Comparison of ENCODE assay signal across 10 mouse cellular contexts in the genomic region with DNA sequence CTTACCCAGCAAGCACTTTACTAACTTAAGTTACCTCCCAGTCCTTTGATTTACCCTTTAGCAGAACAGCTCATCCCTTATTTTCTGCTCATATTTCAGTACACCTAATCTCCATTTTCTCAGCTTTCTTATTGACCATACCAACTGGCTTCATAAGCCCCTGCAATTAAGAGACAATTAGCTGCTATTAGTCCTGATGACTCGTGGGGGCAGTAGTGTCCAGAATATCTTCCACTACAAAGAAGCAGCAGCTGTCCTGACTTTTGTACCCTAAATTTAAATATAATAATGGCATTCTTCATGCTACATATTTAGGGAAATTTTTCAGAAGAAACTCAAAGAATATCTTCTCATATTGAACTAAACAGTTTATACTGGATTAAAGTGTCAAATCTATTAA. TPM values are rescaled to one million over a fixed set of nuclear protein-coding genes. Genes with fewer than 3 reads are reported as not detected.
DNase-seq lines count a peak whose midpoint lies in the region; ATAC-seq and TF ChIP-seq lines count a peak whose summit lies in the region.
"Had no signal": no experiment of that assay in that cellular context is flagged by ENCODE, and none has a peak within 500 bp of the region (broad histone marks: within the 10 kb centered on the region; RNA-seq: fewer than 3 reads in every experiment).

No protein-coding gene starts in this region.

- TF ChIP-seq CTCF in MEL (IDR thresholded peaks at IDR 0.05 in 2 of 3, conservative IDR thresholded peaks at IDR 0.05 in 1 of 3; ENCODE audit: control insufficient read depth in 1 of 3, insufficient read depth in 1 of 3, low read depth in 2 of 3, low read length in 3 of 3, poor library complexity in 1 of 3, severe bottlenecking in 1 of 3): peak in 2 of 3 experiments; percentile 27 to 70; a peak in 3 of 6 replicates

- 24% methylated on average over 1 of the region's 1 CpGs for WGBS in kidney, embryonic 16.5 days

- no peak overlapping the region for H3K27ac ChIP-seq in kidney, embryonic 16.5 days (ENCODE audit: low read length)
- H3K27ac ChIP-seq in MEL (ENCODE audit: control insufficient read depth, low read depth, low read length): no peak overlapping the region
- H3K27ac ChIP-seq: heart, embryonic 10.5 days; limb, embryonic 15.5 days had no signal

- peak; percentile 77 for TF ChIP-seq RAD21 in MEL (IDR thresholded peaks at IDR 0.05; ENCODE audit: low read depth, low read length)

- no peaks in the 10 kb centered on the region for H3K79me2 ChIP-seq in MEL (ENCODE audit: control insufficient read depth, insufficient read depth, low read length, poor library complexity)

- TF ChIP-seq POLR2A in MEL (IDR thresholded peaks at IDR 0.05; ENCODE audit: control insufficient read depth in 1 of 2, insufficient read depth in 1 of 2, low read depth in 1 of 2, low read length in 2 of 2, poor library complexity in 1 of 2): no peak

- ATAC-seq in kidney, embryonic 16.5 days (ENCODE audit: low FRiP score, low TSS enrichment): no peak; the same call in 1 of the 2 replicates
- no peak for ATAC-seq in erythroblast, adult 5-6 weeks (replicated peaks; ENCODE audit: low FRiP score, poor library complexity, severe bottlenecking)

- H3K4me1 ChIP-seq in kidney, embryonic 16.5 days (ENCODE audit: insufficient read depth, low read length): no peaks in the 10 kb centered on the region
- H3K4me1 ChIP-seq in MEL (ENCODE audit: control insufficient read depth in 1 of 2, insufficient read depth in 2 of 2, low read length in 2 of 2): no peaks in the 10 kb centered on the region
- H3K4me1 ChIP-seq: heart, embryonic 10.5 days; limb, embryonic 15.5 days had no signal

- TF ChIP-seq EP300 in MEL (IDR thresholded peaks at IDR 0.05; ENCODE audit: low read depth in 1 of 2, low read length in 2 of 2): no peak

- H3K9ac ChIP-seq in kidney, embryonic 16.5 days (replicated peaks; ENCODE audit: low read length): no peak overlapping the region
- H3K9ac ChIP-seq in MEL (ENCODE audit: control insufficient read depth, low read depth, low read length, poor library complexity, severe bottlenecking): no peak overlapping the region
- H3K9ac ChIP-seq: limb, embryonic 15.5 days had no signal

- H3K36me3 ChIP-seq in kidney, embryonic 16.5 days (ENCODE audit: insufficient read depth, low read length): no peaks in the 10 kb centered on the region
- no peaks in the 10 kb centered on the region for H3K36me3 ChIP-seq in MEL (ENCODE audit: control insufficient read depth in 1 of 2, insufficient read depth in 2 of 2, low read length in 2 of 2)
- H3K36me3 ChIP-seq: heart, embryonic 10.5 days; limb, embryonic 15.5 days had no signal

- H3K4me2 ChIP-seq in kidney, embryonic 16.5 days (replicated peaks; ENCODE audit: low read depth, low read length): no peak overlapping the region
- H3K4me2 ChIP-seq: limb, embryonic 15.5 days had no signal

- no peak overlapping the region for H3K4me3 ChIP-seq in kidney, embryonic 16.5 days (ENCODE audit: low read length)
- no peak overlapping the region for H3K4me3 ChIP-seq in MEL (ENCODE audit: control insufficient read depth in 1 of 2, insufficient read depth in 1 of 2, low read depth in 2 of 2, low read length in 2 of 2)
- H3K4me3 ChIP-seq: heart, embryonic 10.5 days; limb, embryonic 15.5 days had no signal

- no peaks in the 10 kb centered on the region for H3K9me3 ChIP-seq in kidney, embryonic 16.5 days (ENCODE audit: low read length)
- no peaks in the 10 kb centered on the region for H3K9me3 ChIP-seq in MEL (replicated peaks; ENCODE audit: insufficient read depth, low read length)
- H3K9me3 ChIP-seq: heart, embryonic 10.5 days; limb, embryonic 15.5 days had no signal

- no peaks in the 10 kb centered on the region for H3K27me3 ChIP-seq in kidney, embryonic 16.5 days (ENCODE audit: insufficient read depth, low read length)
- no peaks in the 10 kb centered on the region for H3K27me3 ChIP-seq in MEL (ENCODE audit: control insufficient read depth in 1 of 2, insufficient read depth in 2 of 2, low read length in 2 of 2)
- H3K27me3 ChIP-seq: limb, embryonic 15.5 days had no signal

- DNase-seq in embryo, embryonic 10.5 days (ENCODE audit: low spot score): peak; percentile 3
- DNase-seq in embryo, embryonic 11 days: no peak
- DNase-seq in kidney, postnatal 10 days: peak; percentile 36
- peak; percentile 53 for DNase-seq in MEL (ENCODE audit: low read depth, low spot score)
- peak; percentile 24 for DNase-seq in lung, postnatal 10 days
- no peak for DNase-seq in spleen, adult 18-20 months

TF ChIP-seq in MEL, 35 proteins besides CTCF, POLR2A, EP300 and RAD21:
- TF ChIP-seq GATA1 (IDR thresholded peaks at IDR 0.05; ENCODE audit: low read depth, low read length): no peak
- TF ChIP-seq ZC3H11A (IDR thresholded peaks at IDR 0.05; ENCODE audit: low read depth, low read length): peak; percentile 53
- peak; percentile 66 for TF ChIP-seq SMC3 (IDR thresholded peaks at IDR 0.05; ENCODE audit: low read depth, low read length)
- TF ChIP-seq USF1 (IDR thresholded peaks at IDR 0.05; ENCODE audit: low read depth, low read length): no peak
- TF ChIP-seq CHD1 (IDR thresholded peaks at IDR 0.05; ENCODE audit: low read depth, low read length): no peak

RNA-seq across cellular contexts. Expression of a gene that starts 24.8 kb away (rescaled TPM):
- 58.6 and 62.0 TPM in 2 replicates for polyA plus RNA-seq in kidney, embryonic 16.5 days (2015; fragmentation: Nextera tagmentation; extraction: Ambion mirVana)
- not detected in 2 replicates for total RNA-seq in MEL (2012; rRNA removed)
- polyA plus RNA-seq in MEL (2012; ENCODE audit: insufficient read depth in 1 of 2, insufficient read length in 2 of 2, low read depth in 1 of 2, low replicate concordance in 2 of 2, missing spikeins in 1 of 2): not detected
- total RNA-seq in erythroblast, adult 5-6 weeks (2015; ENCODE audit: low replicate concordance): 0.21 TPM in 1 of 2 replicates, not detected in the other
- total RNA-seq in erythroblast, adult 5-6 weeks (2017; ENCODE audit: low replicate concordance): 0.17 and 0.42 TPM in 2 replicates

Comparison
In these comparisons a context has a peak if more than half of its experiments do, and no peak if none do; other contexts are left out.
1. DNase-seq: peak in embryo, embryonic 10.5 days (single experiment), kidney, postnatal 10 days (single experiment), MEL (single experiment) and lung, postnatal 10 days (single experiment); none in embryo, embryonic 11 days (single experiment) and spleen, adult 18-20 months (0 of 2).